Mouse (Mus musculus) megakaryocyte, embryonic 14.5 days (primary cell): ENCODE results near the gene Vsnl1. TPM values are rescaled to one million over a fixed set of nuclear protein-coding genes. Genes with fewer than 3 reads are reported as not detected.

Experiments
- H3K27me3 ChIP-seq: replicated peaks from 2 replicates; pipeline ENCODE3; 2012; ENCODE audit warnings: inconsistent platforms
- H3K36me3 ChIP-seq: replicated peaks from 2 replicates; pipeline ENCODE3; 2012; ENCODE audit warnings: low read length, inconsistent platforms, mixed read lengths
- H3K4me1 ChIP-seq: 2 replicates; pipeline ENCODE4 v1.6.1; 2012; ENCODE audit warnings: inconsistent platforms
- H3K4me3 ChIP-seq: replicated peaks from 2 replicates; pipeline ENCODE3; 2012; ENCODE audit warnings: moderate library complexity, mild to moderate bottlenecking, inconsistent platforms
- H3K9me3 ChIP-seq: 2 replicates; pipeline ENCODE4 v1.6.1; 2012; ENCODE audit warnings: inconsistent platforms
- FLI1 ChIP-seq: IDR thresholded peaks from 2 replicates; pipeline ENCODE4 v1.6.1; 2012; ENCODE audit warnings: low read length, inconsistent platforms, mixed read lengths
- GATA1 ChIP-seq: IDR thresholded peaks from 3 replicates; pipeline ENCODE4 v1.6.1; 2012; ENCODE audit warnings: mixed read lengths, low read length, inconsistent platforms, borderline replicate concordance
- polyA plus RNA-seq: library from polyadenylated mRNA; stranded (reverse); fragments of >175 nt; gene quantifications from 2 replicates; pipeline ENCODE4 v1.2.3, GENCODE M21; 2012; ENCODE audit warnings: low replicate concordance; ENCODE audit not compliant: insufficient read depth

Gene Vsnl1
- polyA plus RNA-seq, 1 experiment: not detected

DNA sequence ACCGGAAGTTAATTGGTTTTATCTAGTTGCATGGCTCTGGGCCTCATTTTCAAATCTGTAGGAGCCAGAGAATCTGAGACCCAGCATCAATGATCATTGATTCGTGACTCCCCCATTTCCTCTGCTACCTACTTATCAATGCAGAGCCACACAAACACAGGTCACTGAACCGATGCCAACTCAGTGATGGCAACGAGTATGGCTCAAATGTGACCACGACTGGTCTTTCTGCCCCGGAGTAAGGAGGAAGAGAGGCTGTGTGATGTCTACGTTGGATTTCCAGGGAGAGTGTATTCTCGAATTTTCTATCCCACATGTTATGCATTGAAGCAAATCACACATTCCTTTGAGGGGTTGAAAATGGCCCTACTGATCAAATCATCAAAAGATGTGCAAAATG is 2.0 kb downstream of the Vsnl1 start:
- H3K4me3 ChIP-seq: no peak overlapping the region
- H3K36me3 ChIP-seq: no peaks in the 10 kb centered on the region
- no peaks in the 10 kb centered on the region for H3K4me1 ChIP-seq
- H3K27me3 ChIP-seq: peaks cover 38% of the 10 kb centered on the region
- TF ChIP-seq FLI1: no peak
- no peak for TF ChIP-seq GATA1
- H3K9me3 ChIP-seq: no peaks in the 10 kb centered on the region

DNA sequence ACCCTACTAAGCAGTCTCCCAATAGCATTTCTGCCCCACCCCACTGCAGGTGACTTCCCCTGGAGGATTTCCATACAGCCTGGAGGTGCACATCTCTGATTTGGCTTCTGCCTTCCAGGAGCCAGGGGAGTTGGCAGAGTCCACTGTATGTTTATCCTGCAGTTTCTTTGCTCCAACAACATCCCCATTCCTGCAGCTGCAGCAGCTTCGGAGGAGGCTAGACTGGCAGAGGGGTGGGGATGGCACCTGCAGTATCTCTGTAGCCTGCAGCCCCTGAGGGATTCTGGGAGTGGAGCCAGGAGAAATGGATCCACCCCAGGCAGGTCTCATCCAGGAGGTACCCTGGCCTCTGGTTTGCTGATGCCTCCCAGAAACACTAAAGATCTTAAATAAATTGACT is 2.7 kb downstream of the Vsnl1 start:
- Histone ChIP-seq H3K4me3 (no peak overlapping the region), H3K9me3 (no peaks in the 10 kb centered on the region), H3K36me3 (no peaks in the 10 kb centered on the region), H3K27me3 (peaks cover 38% of the 10 kb centered on the region), H3K4me1 (no peaks in the 10 kb centered on the region)
- TF ChIP-seq FLI1: no peak
- TF ChIP-seq GATA1: no peak

DNA sequence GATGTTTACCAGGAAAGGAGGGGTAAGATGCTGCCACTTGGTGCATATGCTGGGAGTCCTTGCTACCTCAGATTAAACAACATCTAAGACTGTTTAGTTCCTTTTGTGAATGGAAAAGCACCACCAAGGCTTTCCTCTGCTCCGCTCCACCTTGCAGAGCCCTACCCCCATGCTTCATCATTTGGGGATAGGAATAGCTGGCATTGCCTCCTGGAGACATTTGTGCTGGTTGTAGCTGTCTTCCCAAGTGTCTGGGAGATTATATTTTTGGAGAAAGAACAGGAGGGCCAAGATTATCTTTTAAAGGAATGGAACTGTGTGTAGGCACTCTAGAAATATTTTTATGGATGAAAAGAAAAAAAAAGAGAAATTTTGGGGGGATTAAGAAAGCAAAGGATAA is 3.3 kb downstream of the Vsnl1 start:
- no peaks in the 10 kb centered on the region for H3K4me1 ChIP-seq
- no peak overlapping the region for H3K4me3 ChIP-seq
- H3K36me3 ChIP-seq: no peaks in the 10 kb centered on the region
- H3K9me3 ChIP-seq: no peaks in the 10 kb centered on the region
- H3K27me3 ChIP-seq: peaks cover 36% of the 10 kb centered on the region
- no peak for TF ChIP-seq FLI1
- TF ChIP-seq GATA1: no peak

DNA sequence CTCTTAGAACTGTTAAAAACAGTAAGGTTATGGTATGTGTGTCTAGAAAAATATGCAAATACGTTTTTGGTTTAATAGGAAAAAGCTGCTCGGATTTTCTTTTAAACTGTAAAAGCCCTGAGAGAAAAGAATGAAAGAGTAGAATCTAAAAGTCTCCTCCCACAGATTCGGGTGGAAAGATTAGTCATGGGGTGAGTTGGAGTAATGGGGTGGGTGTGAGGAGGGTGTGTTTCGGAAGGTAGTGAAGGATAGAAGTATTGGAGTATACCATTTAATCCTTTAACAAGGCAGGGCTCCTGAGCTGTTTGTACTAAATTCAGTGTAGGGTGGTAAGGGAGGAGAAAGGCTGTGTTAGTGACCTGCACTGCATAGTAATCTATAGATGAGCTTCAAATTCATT is 9.0 kb downstream of the Vsnl1 start:
- Histone ChIP-seq H3K4me1 (no peaks in the 10 kb centered on the region), H3K4me3 (no peak overlapping the region), H3K36me3 (no peaks in the 10 kb centered on the region), H3K27me3 (no peaks in the 10 kb centered on the region), H3K9me3 (no peaks in the 10 kb centered on the region)
- TF ChIP-seq FLI1 (no peak), GATA1 (no peak)

DNA sequence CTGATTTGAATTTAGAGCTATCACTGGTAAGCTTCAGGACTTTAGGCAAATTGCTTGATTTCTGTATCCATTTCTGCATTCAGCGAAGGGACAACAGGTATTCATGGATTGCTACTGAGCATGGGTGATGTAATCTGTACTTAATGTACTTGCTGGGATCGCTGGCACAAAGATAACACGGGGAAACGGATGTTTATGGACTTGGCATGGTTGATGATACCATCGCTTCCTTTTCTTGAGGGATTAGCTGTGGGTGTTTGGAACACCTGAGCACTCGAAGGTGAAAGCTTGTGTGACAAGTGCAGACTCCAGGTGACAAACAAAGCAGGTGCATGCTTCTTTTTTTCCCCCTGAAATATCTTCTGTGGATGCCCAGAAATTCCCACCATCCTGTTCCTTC is 18.3 kb downstream of the Vsnl1 start:
- H3K27me3 ChIP-seq: no peaks in the 10 kb centered on the region
- TF ChIP-seq GATA1 (no peak), FLI1 (no peak)
- no peaks in the 10 kb centered on the region for H3K36me3 ChIP-seq
- H3K9me3 ChIP-seq: peaks cover 9% of the 10 kb centered on the region
- H3K4me1 ChIP-seq: no peaks in the 10 kb centered on the region
- H3K4me3 ChIP-seq: no peak overlapping the region

DNA sequence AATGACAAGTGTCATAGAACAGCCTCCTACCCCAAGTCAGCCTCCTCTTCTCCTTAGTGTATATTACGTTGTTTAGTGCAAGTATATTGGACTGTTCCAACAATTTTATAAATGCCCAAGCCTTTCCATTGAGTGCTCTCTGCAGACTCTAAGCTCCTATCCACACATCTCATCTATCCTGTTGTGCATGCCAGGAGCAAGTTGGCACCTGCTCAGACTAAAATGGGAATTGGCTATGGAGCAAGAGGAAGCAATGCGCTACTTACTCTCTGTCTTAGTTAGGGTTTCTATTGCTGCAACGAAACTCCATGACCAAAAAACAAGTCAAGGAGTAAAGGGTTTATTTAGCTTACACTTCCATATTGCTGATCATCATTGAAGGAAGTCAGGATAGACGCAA is 28.7 kb downstream of the Vsnl1 start:
- no peaks in the 10 kb centered on the region for H3K4me1 ChIP-seq
- no peaks in the 10 kb centered on the region for H3K27me3 ChIP-seq
- H3K4me3 ChIP-seq: no peak overlapping the region
- 0 out of 2 replicates have a peak, but pooled peaks cover 3% of the 10 kb centered on the region for H3K9me3 ChIP-seq
- no peaks in the 10 kb centered on the region for H3K36me3 ChIP-seq
- no peak for TF ChIP-seq FLI1
- TF ChIP-seq GATA1: no peak

DNA sequence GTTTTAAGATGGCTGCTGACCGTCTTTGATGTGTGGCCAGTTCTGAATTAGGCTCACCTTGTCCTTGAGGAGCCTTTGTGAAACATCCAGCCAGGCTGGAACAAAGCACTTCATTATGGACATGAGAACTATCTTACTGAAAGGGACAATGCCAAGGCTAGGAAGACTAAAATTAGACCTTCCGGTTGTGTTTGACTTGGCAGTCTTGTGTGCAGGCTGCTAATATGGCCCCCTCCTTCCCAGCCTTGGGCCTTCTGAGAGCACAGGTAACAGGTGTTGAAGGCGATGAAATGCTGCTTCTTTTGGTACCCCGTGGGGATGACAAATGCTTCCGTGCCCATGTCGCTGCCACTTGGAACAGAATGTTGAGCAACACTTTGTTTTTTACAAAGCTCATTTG is 37.6 kb downstream of the Vsnl1 start:
- H3K4me3 ChIP-seq: no peak overlapping the region
- no peaks in the 10 kb centered on the region for H3K36me3 ChIP-seq
- TF ChIP-seq GATA1 (no peak), FLI1 (no peak)
- H3K9me3 ChIP-seq: no peaks in the 10 kb centered on the region
- no peaks in the 10 kb centered on the region for H3K4me1 ChIP-seq
- H3K27me3 ChIP-seq: no peaks in the 10 kb centered on the region

DNA sequence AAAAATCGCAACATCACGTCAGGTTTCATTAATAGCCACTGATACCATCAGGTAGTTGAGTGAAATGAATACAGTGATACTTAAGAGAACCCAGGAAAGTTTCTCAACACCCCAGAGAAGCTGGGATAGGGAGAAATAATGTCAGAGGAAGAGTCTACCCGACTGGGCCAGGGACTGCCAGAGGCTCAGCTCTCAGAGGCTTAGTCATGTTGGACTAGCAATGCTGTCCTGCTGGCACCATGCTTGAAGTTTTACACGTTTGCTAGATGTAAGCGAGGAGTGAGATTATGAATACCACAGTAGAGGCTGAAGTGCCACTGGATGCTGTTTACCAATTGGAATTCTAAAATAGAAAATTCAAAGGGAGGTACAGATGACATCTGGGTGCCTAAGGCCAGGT is 39.4 kb downstream of the Vsnl1 start:
- H3K4me1 ChIP-seq: no peaks in the 10 kb centered on the region
- H3K36me3 ChIP-seq: no peaks in the 10 kb centered on the region
- no peak for TF ChIP-seq FLI1
- no peak for TF ChIP-seq GATA1

DNA sequence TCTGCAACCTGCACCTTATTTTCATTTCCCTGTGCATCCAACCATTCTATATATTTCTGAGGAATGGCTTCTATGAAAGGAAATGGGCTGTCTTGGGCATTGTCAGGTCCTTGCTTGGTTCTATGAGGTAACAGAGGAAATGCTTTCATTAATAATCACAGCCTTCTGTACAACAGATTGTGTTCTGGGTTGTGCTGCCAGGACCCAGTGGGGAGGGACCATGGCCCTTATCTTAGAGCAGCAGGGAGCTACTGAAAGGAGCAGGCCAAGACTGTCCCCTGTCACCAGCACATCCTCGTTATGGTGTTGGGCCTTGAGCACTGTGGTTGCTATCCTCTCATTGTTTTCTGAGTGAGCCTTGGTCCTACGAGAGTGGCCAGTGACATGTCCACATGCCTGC is 40.9 kb downstream of the Vsnl1 start:
- Histone ChIP-seq H3K9me3 (no peaks in the 10 kb centered on the region), H3K27me3 (no peaks in the 10 kb centered on the region), H3K36me3 (no peaks in the 10 kb centered on the region), H3K4me1 (no peaks in the 10 kb centered on the region), H3K4me3 (no peak overlapping the region)
- TF ChIP-seq FLI1 (no peak), GATA1 (no peak)

More for the DNA sequence above, 39.4 kb downstream of the Vsnl1 start:
- Histone ChIP-seq H3K27me3 (no peaks in the 10 kb centered on the region), H3K4me3 (no peak overlapping the region), H3K9me3 (no peaks in the 10 kb centered on the region)

DNA sequence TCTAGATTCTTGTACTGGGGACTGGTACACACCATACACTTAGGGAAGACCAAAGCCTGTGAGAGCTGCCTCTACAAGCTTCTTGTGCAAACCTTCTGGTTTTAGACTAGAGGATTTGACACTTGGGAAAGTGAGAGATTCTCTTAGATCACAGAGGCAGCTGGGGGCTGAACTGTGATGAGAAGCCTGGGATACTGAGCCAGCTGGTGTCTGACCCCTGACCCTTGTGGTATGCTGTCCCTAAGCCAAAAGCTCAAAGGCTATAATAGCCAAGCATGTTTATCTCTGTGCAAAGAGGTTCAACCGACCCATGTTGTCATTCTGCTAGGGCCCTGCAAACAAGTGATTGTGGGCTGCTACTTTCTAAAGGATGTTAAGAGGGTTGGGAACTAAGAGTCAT is 43.9 kb downstream of the Vsnl1 start:
- Histone ChIP-seq H3K4me3 (no peak overlapping the region), H3K27me3 (no peaks in the 10 kb centered on the region), H3K9me3 (no peaks in the 10 kb centered on the region), H3K4me1 (no peaks in the 10 kb centered on the region), H3K36me3 (no peaks in the 10 kb centered on the region)
- no peak for TF ChIP-seq GATA1
- TF ChIP-seq FLI1: no peak
